Mouse (Mus musculus): ENCODE measurements around the gene Nup188. TPM values are rescaled to one million over a fixed set of nuclear protein-coding genes. Genes with fewer than 3 reads are reported as not detected.
A peak's percentile ranks its signal among the peaks of the same experiment; 100 is the strongest.

The Nup188 gene
- total RNA-seq, 2 experiments from 2014 or later = 19.6 to 20.0 TPM

- intact Hi-C loops (cut with DNase I) = no loop called here
- no peak for DNase-seq (ENCODE audit: low spot score)
These were observed 51.0 kb downstream of the Nup188 start for GRCm38 (mm10) chr2:30337179-30337578.

GRCm38 (mm10) chr2:30342061-30342460 lies 55.9 kb downstream of the Nup188 start:
- intact Hi-C loops (cut with DNase I) = no loop called here
- DNase-seq (ENCODE audit: low spot score) = no peak

GRCm38 (mm10) chr2:30342544-30342943 lies 56.3 kb downstream of the Nup188 start:
- no peak for DNase-seq (ENCODE audit: low spot score)
- intact Hi-C loops (cut with DNase I) = no loop called here

- intact Hi-C loops (cut with DNase I) = no loop called here
- DNase-seq (ENCODE audit: low spot score) = no peak
These were observed 57.5 kb downstream of the Nup188 start for GRCm38 (mm10) chr2:30343601-30344137.

GRCm38 (mm10) chr2:30345971-30346676 lies 59.9 kb downstream of the Nup188 start:
- intact Hi-C loops (cut with DNase I) = no loop called here
- no peak for DNase-seq (ENCODE audit: low spot score)

- no peak for DNase-seq (ENCODE audit: low spot score)
- intact Hi-C loops (cut with DNase I) = no loop called here
These were observed 63.0 kb downstream of the Nup188 start for GRCm38 (mm10) chr2:30349196-30349595.

DNA sequence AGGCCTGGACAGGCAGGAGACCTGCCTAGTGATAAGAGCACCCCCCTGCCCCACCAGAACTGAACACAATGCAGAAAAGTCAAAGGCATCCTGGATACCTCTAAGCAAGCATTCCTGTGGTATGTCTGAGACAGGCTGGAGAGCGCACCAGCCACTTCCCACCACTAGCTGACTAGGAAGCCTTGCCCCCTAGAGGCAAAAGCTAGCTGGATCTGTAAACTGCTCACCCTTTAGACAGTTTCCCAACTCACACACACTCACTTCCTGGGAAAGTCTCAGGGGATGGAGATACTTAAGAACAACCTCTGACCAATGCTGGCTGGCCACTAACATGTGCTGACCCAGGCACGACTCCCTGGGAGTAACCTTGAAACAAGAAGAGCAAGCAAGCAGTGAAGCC lies 65.0 kb downstream of the Nup188 start:
- intact Hi-C loops (cut with DNase I) = no loop called here
- no peak for DNase-seq (ENCODE audit: low spot score)

DNA sequence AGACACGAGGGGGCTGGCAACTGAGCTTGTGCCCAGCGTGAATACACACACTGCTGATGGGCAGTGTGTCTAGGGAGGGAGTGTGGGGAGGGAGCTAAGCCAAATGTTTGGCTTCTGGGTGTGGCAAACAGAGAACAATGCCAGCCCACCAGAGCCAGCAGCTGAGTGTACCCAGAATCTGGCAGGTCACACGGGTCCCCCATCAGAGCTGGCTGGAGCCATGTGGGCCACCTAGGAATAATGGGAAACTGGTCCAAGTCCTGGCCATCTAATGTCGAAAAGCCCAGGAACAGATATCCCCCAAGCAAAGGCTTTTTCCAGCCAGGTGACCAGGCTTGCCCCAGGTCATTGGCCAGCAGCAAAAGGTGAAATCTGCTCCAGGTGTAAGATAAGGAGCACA lies 69.7 kb downstream of the Nup188 start:
- intact Hi-C loops (cut with DNase I) = no loop called here
- DNase-seq (ENCODE audit: low spot score) = no peak

GRCm38 (mm10) chr2:30356266-30356665 lies 70.1 kb downstream of the Nup188 start:
- intact Hi-C loops (cut with DNase I) = no loop called here
- DNase-seq (ENCODE audit: low spot score) = no peak

GRCm38 (mm10) chr2:30356906-30357305 lies 70.7 kb downstream of the Nup188 start:
- no peak for DNase-seq (ENCODE audit: low spot score)
- intact Hi-C loops (cut with DNase I) = no loop called here

GRCm38 (mm10) chr2:30357552-30358510 lies 71.6 kb downstream of the Nup188 start:
- DNase-seq (ENCODE audit: low spot score) = no peak
- intact Hi-C loops (cut with DNase I) = no loop called here

GRCm38 (mm10) chr2:30358533-30359531 lies 72.6 kb downstream of the Nup188 start, which contains the start of gene Sh3glb2:
TSS of gene Sh3glb2 (minus strand) at chr2:30359337.
- peak; percentile 60 for DNase-seq (ENCODE audit: low spot score)
- intact Hi-C loops (cut with DNase I) = no loop called here

DNA sequence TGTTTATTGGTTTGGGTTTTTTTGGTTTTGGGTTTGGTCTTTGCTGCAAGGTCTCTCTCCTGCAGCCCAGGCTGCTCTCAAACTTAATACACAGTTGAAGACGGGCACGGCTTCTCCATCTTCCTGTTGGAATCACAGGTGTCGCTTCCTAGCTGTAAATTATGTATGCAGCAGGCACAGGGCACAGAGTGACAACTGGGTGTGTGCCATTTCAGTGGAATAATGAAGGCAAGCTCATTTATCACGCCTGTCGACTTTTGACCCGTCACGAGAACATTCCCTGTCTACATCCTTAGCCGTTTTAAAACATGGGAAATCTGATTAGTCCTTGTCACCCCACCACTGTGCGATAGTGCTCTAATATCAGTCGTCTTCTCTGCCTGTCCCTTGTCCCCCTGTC lies 74.4 kb downstream of the Nup188 start:
- no peak for DNase-seq (ENCODE audit: low spot score)
- intact Hi-C loops (cut with DNase I) = no loop called here

GRCm38 (mm10) chr2:30362865-30363264 lies 76.7 kb downstream of the Nup188 start:
- DNase-seq (ENCODE audit: low spot score) = no peak
- intact Hi-C loops (cut with DNase I) = no loop called here

GRCm38 (mm10) chr2:30363773-30364650 lies 77.8 kb downstream of the Nup188 start, which contains the start of gene Miga2:
TSS of gene Miga2 (plus strand) at chr2:30364233.
- intact Hi-C loops (cut with DNase I) = no loop called here
- peak; percentile 99 for DNase-seq (ENCODE audit: low spot score)

DNA sequence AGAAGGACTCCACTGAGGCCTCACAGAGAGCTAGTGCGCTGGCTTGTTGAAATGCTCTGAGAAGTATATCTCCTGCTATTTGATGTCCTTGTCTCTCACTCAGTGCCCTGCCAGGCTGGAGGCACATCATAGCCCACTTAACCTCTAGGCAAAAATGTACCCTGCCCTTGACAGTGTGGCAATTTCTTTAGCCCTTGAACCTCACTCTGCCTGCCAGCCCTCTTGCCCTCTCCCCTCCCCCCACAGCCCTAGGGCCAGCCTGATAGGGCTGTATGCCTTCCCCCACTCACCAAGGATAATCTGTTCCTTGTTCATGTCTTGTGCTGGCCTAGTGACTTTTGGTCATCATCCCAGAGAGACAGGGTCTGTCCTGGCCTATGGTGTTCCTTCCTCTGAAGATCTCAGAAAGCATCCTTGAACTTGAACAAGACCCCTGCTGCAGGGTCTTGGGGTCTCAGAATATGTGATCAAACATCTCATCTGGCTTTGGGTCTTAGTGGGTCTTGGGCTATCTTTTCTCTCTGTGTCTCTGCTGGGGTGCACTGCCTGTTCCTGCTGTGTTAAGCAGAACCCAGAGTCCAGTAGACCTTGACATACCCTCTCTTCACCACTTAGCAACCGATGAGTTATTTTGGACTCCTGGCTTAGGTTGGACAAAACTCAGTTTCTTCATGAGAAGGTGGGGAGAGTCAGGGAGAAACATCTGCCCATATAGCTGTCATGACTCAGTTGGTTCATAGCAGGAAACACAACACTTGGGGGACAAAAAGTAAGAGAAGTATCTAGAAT lies 79.3 kb downstream of the Nup188 start:
- DNase-seq (ENCODE audit: low spot score) = no peak
- intact Hi-C loops (cut with DNase I) = no loop called here

GRCm38 (mm10) chr2:30366203-30366602 lies 80.0 kb downstream of the Nup188 start:
- intact Hi-C loops (cut with DNase I) = no loop called here
- no peak for DNase-seq (ENCODE audit: low spot score)

- DNase-seq (ENCODE audit: low spot score) = no peak
- intact Hi-C loops (cut with DNase I) = no loop called here
These were observed 85.3 kb downstream of the Nup188 start for GRCm38 (mm10) chr2:30371544-30371943.
